Mouse (Mus musculus): ENCODE results near the gene Mustn1. TPM values are rescaled to one million over a fixed set of nuclear protein-coding genes. Genes with fewer than 3 reads are reported as not detected.

The Mustn1 gene
- 0.39 TPM for polyA plus RNA-seq (2017; shearing (Covaris generic))

GRCm38 (mm10) chr14:30878958-30879571, at the start of gene Mustn1:
Gene Mustn1 (plus strand): TSS chr14:30879200.

GRCm38 (mm10) chr14:30886204-30886603, 7.2 kb downstream of the Mustn1 start, which contains the start of gene Itih4:
Gene Itih4 (plus strand): TSS chr14:30886476.

GRCm38 (mm10) chr14:30923375-30924105, 44.5 kb downstream of the Mustn1 start, which contains the start of gene Itih3:
Gene Itih3 (minus strand): TSS chr14:30923760.

Other genes with a start within 250 kb of the Mustn1 start
- 15.9 TPM for gene Rft1, start 224.8 kb upstream of the Mustn1 start, polyA plus RNA-seq (2017; shearing (Covaris generic))
- 15.9 TPM for gene Sfmbt1, start 164.4 kb upstream of the Mustn1 start, polyA plus RNA-seq (2017; shearing (Covaris generic))
- gene Tmem110, start 53.6 kb upstream of the Mustn1 start, polyA plus RNA-seq (2017; shearing (Covaris generic)) = 5.2 TPM
- gene Itih4, start 7.3 kb downstream of the Mustn1 start, polyA plus RNA-seq (2017; shearing (Covaris generic)) = not detected
- not detected for gene Itih3, start 44.6 kb downstream of the Mustn1 start, polyA plus RNA-seq (2017; shearing (Covaris generic))
- not detected for gene Itih1, start 64.1 kb downstream of the Mustn1 start, polyA plus RNA-seq (2017; shearing (Covaris generic))
- gene Nek4, start 72.2 kb downstream of the Mustn1 start, polyA plus RNA-seq (2017; shearing (Covaris generic)) = 11.8 TPM
- 9.1 TPM for gene Glt8d1, start 122.2 kb downstream of the Mustn1 start, polyA plus RNA-seq (2017; shearing (Covaris generic))
- 339 TPM for gene Spcs1, start 122.5 kb downstream of the Mustn1 start, polyA plus RNA-seq (2017; shearing (Covaris generic))
- gene Pbrm1, start 139.9 kb downstream of the Mustn1 start, polyA plus RNA-seq (2017; shearing (Covaris generic)) = 52.6 TPM
- gene Gnl3, start 140.0 kb downstream of the Mustn1 start, polyA plus RNA-seq (2017; shearing (Covaris generic)) = 77.3 TPM
- gene Smim4, start 249.8 kb downstream of the Mustn1 start, polyA plus RNA-seq (2017; shearing (Covaris generic)) = 60.7 TPM

All from inflammation-experienced regulatory T-cells, adult 16 weeks (primary cell).